Mouse (Mus musculus): ENCODE results near the gene Mst1r. TPM values are rescaled to one million over a fixed set of nuclear protein-coding genes. Genes with fewer than 3 reads are reported as not detected.

Gene Mst1r
- total RNA-seq (2022): 1 to 10 TPM; 1.3 to 3.7 (median 2.1) TPM

- DNase-seq (ENCODE audit: low spot score): peak; percentile 79
These were observed at the start of gene Mst1r for GRCm38 (mm10) chr9:107906252-107906966. TSS of gene Mst1r (plus strand) at chr9:107906873.

DNA sequence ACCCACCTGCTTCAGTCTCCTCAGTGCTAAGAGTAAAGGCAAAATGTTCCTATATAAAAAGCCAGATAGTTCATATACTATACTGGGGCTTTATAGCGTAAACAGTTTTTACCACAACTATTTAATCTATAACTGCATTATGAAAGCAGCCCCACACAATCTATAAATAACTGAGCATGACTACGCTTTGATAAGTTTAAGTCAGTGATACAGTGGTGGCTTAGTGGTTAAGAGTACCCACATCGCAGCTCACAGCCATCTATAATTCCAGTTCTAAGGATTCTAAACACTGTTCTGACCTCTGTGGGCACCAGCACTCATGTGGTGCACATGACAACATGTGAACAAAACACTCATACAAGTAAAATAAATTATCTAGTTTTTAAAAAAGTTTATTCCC, 48.3 kb upstream of the Mst1r start:
- DNase-seq (ENCODE audit: low spot score): no peak

GRCm38 (mm10) chr9:107864493-107864892, 42.2 kb upstream of the Mst1r start:
- no peak for DNase-seq (ENCODE audit: low spot score)

DNA sequence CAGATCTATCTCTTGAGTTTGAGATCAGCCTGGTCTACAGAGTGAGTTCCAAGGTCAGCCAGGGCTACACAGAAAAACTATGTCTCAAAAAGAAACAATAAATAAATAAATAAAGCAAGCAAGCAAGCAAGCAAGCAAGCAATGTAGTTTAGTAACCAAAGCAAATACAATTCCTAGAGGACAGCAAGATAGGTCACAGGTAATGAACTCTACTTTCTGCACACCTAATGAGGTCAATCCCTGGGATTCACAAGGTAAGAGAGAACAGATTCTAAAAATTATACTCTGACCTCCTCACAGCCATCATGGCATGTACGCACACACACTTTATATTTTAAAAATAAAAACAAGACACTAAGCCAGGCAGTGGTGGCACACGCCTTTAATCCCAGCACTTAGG, 40.6 kb upstream of the Mst1r start:
- DNase-seq (ENCODE audit: low spot score): no peak

GRCm38 (mm10) chr9:107872350-107873098, 34.1 kb upstream of the Mst1r start:
- peak; percentile 96 for DNase-seq (ENCODE audit: low spot score)

GRCm38 (mm10) chr9:107873137-107873536, 33.5 kb upstream of the Mst1r start, which contains the start of gene Rbm6:
TSS of gene Rbm6 (minus strand) at chr9:107873237.
- no peak for DNase-seq (ENCODE audit: low spot score)

DNA sequence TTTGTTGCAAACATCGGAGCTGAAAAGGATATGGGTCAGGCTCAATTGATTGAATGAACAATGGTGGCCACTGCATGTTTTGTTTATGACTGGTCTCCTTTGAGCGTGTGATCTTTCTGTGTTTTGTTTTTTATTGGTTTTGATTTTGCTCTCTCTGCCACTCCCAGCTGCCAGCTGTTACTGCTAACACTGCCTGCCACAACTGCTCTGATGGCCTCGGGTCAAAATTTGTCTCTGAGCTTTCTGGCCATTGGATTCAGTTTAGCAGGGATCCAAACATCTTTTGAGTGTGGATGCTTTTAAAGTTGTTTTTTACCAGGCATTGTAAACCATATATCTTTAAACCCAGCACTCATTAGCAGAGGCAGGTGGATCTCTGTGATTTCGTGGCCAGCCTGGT, 26.3 kb upstream of the Mst1r start:
- DNase-seq (ENCODE audit: low spot score): no peak

DNA sequence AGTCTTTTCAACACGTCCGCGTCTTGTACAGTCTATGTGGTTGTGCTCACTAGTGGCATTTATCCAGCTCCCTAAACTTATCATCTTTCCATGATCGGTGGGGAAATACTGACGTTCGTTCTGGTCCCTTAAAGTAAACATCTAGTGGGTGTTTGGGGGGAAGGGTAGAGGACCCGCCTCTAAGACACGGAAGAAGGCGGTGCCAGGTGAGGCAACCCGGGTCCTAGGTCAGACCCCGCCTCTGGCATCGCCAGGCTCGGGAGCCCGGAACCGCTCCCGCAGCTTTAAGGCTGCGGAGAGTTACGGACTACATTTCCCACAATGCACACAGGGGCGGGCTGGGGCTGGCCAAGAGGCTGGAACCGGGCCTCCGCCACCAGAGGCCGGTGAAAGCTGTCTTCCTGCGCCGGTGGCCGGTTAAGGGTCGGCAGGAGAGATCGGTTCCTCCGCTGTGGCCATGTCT, 18.8 kb upstream of the Mst1r start, which contains the start of gene Mon1a:
Gene Mon1a, plus strand, starts transcription at position 348 of the 463 bp plus-strand sequence.
- DNase-seq (ENCODE audit: low spot score): peak; percentile 89

- DNase-seq (ENCODE audit: low spot score): no peak
These were observed 18.3 kb upstream of the Mst1r start for GRCm38 (mm10) chr9:107888267-107888850.

GRCm38 (mm10) chr9:107890260-107890659, 16.4 kb upstream of the Mst1r start:
- DNase-seq (ENCODE audit: low spot score): no peak

DNA sequence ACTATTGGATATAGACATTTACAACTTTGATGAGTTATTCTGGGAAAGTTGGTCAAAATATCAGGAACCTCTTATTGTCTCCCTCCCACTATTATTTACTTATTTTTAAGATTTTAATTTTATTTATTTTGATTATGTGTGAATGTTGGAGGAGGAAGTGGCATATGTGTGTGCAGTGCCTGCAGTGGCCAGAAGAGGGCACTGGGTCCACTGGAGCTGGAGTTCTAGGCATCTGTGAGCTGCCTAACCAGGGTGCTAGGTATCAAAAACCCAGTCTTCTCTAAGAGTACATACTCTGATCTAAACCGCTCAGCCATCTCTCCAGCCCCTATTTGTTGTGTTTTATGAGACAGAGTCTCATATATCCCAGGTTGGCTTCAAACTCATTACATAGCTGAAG, 15.7 kb upstream of the Mst1r start:
- no peak for DNase-seq (ENCODE audit: low spot score)

- DNase-seq (ENCODE audit: low spot score): no peak
These were observed 8.1 kb upstream of the Mst1r start for GRCm38 (mm10) chr9:107898563-107898962.

GRCm38 (mm10) chr9:107899855-107900254, 6.8 kb upstream of the Mst1r start:
- DNase-seq (ENCODE audit: low spot score): no peak

- DNase-seq (ENCODE audit: low spot score): no peak
These were observed 5.6 kb upstream of the Mst1r start for GRCm38 (mm10) chr9:107900840-107901626.

- DNase-seq (ENCODE audit: low spot score): no peak
These were observed 5.1 kb upstream of the Mst1r start for GRCm38 (mm10) chr9:107901627-107901914.

DNA sequence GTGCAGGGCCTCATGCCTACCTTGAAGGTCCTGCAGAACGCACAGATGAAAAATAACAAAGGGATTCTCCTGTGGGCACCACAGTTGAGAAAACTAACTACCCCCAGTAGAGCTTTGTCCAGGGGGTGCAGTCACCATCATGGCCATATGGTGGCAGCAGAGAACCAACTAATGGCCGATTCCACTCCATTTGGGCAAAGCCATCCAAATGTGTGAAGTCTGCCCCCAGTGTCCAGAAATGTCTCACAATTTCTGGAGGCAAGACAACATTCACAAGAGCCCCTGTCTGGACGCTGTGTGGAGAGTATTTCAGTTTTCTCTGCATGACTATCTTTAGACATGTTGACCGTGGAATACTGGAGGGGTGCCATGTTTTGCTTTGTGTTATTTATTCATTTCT, 1.9 kb upstream of the Mst1r start:
- peak; percentile 91 for DNase-seq (ENCODE audit: low spot score)

GRCm38 (mm10) chr9:107906967-107907800, 511 bp downstream of the Mst1r start:
- no peak for DNase-seq (ENCODE audit: low spot score)

- DNase-seq (ENCODE audit: low spot score): no peak
These were observed 1.1 kb downstream of the Mst1r start for GRCm38 (mm10) chr9:107907801-107908120.

- peak; percentile 72 for DNase-seq (ENCODE audit: low spot score)
These were observed 1.9 kb downstream of the Mst1r start for GRCm38 (mm10) chr9:107908410-107909158.

- no peak for DNase-seq (ENCODE audit: low spot score)
These were observed 3.5 kb downstream of the Mst1r start for GRCm38 (mm10) chr9:107910025-107910769.
